Mouse (Mus musculus) cerebellum, adult 2 months (tissue): ENCODE results near the gene Cep55.

ENCODE experiments used
- CTCF ChIP-seq: fragments of 200-500 bp; IDR thresholded peaks from 2 replicates; pipeline ENCODE4 v1.5.1; 2011; ENCODE audit warnings: low read depth, mild to moderate bottlenecking, control low read depth, low read length, moderate library complexity, borderline replicate concordance; ENCODE audit not compliant: insufficient read depth
- POLR2A ChIP-seq: fragments of 200-500 bp; IDR thresholded peaks from 2 replicates; pipeline ENCODE4 v1.6.1; 2011; ENCODE audit warnings: low read length, control low read depth, borderline replicate concordance; ENCODE audit not compliant: insufficient read depth

DNA sequence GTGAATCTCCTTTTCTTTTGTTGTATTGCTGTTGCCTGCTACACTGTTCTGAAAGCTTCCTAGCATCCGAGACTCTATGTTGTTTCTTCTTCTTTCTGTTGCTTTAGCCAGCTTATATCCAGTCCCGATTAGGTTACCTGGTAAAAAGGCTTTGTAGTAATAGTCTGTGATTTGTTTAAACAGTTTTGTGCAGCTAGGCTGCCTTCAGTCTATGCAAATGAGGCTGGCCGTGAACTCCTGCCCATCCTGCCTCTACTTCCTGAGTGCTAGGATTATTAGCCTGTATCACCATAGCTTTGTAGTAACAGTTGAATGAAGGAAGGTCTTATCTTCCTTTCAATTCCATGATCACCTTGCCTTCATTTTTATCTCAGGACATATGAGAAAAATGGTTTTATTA, 1.5 kb downstream of the Cep55 start:
- no peak for TF ChIP-seq POLR2A
- no peak for TF ChIP-seq CTCF
